Mouse (Mus musculus): ENCODE measurements around the gene Rarres1.
A peak's percentile ranks its signal among the peaks of the same experiment; 100 is the strongest.

Rarres1 gene

DNA sequence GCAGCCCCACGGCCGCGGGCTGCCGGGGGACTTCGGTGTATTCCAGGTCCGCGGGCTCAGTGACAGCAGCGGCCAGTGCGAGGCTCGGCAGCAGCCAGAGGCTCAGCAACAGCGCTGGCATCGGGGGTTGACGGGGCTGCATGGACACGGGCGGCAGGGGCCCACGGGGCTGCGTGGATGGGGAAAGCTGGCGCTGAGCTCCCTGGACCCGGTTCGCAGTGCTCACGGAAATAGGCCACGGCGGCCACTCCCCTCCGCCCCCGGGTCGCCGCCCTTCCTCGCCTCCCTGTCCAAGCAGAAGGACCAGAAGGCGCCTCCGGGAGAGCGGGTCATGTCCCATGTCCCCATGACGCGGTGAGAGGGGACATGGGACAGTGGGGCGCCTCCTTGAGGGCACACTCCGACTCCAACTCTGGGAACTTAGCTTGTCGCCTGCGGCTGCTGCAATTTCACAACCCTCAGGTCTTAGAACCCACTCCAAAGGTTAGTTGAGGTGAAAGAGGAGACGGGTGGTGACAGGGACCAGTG lies at the start of gene Rarres1:
Gene Rarres1 (minus strand): TSS at position 250 of the 528 bp plus-strand sequence.
- DNase-seq (ENCODE audit: low spot score), result peak; percentile 69

DNA sequence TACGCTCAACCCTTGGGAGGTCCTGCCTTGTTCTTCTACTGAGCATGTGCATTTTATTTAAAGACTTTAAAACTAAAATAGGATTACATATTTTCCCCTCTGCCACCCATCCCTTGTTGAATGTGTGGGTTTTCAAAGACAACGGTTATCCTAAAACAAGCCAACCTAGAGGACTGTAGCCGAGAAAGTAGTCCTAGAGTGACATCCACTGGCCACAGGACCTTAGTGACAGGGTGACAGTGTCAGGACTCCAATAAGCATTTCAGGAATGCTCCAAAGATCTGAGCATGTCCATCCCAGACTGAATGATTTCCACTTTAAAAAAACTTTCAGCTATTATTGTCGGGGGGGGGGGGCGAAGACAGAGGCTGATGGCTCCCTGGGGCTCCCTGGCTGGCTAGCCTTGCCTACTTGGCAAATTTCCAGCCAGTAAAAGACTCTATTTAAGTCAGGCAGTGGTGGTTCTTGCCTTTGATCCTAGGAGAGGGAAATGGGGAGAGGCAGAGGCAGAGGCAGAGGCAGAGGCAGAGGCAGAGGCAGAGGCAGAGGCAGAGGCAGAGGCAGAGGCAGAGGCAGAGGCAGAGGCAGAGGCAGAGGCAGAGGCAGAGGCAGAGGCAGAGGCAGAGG lies 49.5 kb upstream of the Rarres1 start:
- no peak for DNase-seq (ENCODE audit: low spot score)

- no peak for DNase-seq (ENCODE audit: low spot score)
These were observed 42.5 kb upstream of the Rarres1 start for GRCm38 (mm10) chr3:67557718-67558354.

DNA sequence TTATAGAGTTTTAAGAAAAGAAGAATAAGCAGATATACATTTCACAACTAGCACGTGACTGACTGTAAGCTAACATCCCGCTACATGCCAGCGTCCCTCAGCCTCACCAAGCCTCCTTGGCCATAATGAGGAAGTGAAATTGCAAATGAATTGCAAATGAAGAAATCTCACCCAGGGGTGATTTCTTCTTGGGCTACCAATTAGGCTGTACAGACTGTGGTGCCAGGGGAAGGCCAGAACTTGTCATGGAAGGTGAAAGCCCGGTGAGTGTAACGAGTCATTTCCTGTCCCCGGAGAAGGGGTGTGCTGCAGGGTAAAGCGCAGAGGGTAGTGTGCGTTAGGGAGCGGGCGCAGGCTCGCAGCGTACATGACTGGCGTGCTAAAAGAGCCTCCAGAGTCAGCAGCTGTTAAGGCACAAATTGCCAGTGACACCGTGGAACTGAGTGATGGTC lies 41.9 kb upstream of the Rarres1 start:
- DNase-seq (ENCODE audit: low spot score), result no peak

- DNase-seq (ENCODE audit: low spot score), result no peak
These were observed 39.9 kb upstream of the Rarres1 start for GRCm38 (mm10) chr3:67555211-67555610.

- DNase-seq (ENCODE audit: low spot score), result no peak
These were observed 38.7 kb upstream of the Rarres1 start for GRCm38 (mm10) chr3:67553927-67554448.

DNA sequence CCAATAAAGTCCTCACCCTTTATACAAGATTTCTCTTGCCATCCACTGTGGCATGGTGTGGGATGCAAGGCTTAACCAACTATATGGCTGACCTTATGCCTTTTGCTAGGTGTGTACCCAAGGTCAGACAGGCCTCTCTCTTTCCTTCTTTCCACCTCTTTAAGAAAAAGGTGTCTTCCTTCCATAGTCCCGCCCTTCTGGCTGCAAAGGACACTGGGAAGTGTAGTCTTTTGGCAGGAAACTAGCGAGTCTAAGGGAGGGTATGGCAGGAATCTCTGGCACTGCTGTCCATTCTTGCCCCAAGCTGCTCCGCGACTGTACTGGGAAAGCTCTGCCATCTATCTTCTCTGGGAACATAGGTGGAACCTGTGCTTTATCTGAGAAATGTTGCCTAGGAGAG lies 38.0 kb upstream of the Rarres1 start:
- peak; percentile 56 for DNase-seq (ENCODE audit: low spot score)

DNA sequence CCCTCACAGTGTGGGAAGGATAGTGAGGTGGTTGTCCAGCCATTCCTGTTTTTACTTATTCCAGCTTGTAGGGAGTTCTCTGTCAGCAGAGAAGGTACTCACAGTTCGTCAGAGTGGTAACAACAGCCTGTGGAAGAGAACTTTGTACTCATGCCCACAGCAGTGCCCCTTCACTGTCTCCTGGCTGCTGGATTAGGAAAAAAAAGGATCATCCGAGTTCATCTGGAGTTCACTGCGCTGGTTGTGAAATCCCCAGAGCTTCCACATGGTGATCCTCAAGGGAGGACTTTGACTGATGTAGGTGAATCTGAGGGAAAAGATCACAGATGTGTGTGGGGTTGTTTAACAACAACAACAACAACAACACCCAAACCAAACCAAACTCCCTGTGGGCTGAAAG lies 35.9 kb upstream of the Rarres1 start:
- DNase-seq (ENCODE audit: low spot score), result no peak

GRCm38 (mm10) chr3:67543630-67544029 lies 28.3 kb upstream of the Rarres1 start:
- no peak for DNase-seq (ENCODE audit: low spot score)

DNA sequence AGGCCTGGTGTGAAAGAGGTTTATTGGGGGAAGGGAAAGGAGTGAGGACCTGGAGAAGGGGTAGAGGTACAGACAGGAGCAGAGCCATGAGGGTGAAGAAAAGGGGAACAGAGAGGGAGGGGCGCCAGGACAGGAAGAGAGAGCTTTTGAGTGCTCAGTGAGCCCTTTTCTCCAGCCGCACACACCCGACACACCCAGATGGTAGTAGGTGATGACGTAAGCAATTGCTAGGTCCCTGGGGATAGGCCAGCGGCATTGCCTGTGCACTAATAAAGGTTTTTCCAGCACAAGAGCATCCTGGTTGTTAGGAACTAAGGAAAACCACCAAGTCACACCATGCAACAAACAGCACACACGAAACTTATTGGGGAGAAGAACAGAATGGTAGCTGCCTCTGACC lies 9.4 kb upstream of the Rarres1 start:
- DNase-seq (ENCODE audit: low spot score), result no peak

GRCm38 (mm10) chr3:67522709-67523108 lies 7.4 kb upstream of the Rarres1 start:
- no peak for DNase-seq (ENCODE audit: low spot score)

- no peak for DNase-seq (ENCODE audit: low spot score)
These were observed 5.3 kb upstream of the Rarres1 start for GRCm38 (mm10) chr3:67520568-67521143.

DNA sequence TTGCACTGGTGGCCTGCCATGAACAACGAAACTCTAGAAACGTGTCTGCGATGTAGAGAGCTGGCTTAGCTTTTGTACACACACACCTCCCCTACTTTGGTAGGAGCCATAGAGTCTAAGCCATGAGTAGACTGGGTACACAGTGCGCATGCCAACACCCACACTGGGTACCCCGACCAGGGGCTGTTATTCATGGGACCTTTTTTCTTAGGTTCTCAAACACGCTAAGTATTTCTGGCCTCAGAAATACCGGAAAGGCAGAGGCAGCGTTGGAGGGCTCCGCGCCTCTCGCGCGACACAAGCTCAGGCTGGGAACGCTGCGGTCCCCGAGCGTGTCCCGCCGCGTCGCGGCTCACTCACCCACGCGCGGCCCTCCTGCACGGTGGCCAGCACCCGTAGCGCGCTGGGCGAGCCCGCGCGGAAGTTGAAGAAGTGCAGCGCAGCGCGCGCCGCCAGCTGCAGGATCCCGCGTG lies 486 bp downstream of the Rarres1 start:
- peak; percentile 61 for DNase-seq (ENCODE audit: low spot score)

DNA sequence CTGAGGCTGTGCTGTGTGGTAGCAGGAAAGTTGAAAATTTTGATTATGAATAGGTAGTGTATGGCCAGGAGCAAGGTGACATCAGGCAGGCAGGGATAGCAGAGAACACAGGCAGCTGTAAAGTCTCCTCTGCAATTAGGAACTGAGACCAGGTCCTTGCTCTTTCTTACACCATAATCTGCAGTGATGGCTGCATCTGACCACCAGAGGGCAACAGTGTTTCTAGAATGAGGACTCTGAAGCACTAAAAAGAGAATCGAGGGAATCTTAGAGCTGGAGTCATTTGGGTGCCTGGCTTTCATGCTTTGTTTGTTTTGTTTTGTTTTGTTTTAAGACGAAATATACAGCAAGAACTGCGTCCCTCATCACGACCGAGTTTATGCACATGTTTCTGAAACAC lies 2.5 kb downstream of the Rarres1 start:
- DNase-seq (ENCODE audit: low spot score), result peak; percentile 83

GRCm38 (mm10) chr3:67508216-67508892 lies 7.0 kb downstream of the Rarres1 start:
- no peak for DNase-seq (ENCODE audit: low spot score)

DNA sequence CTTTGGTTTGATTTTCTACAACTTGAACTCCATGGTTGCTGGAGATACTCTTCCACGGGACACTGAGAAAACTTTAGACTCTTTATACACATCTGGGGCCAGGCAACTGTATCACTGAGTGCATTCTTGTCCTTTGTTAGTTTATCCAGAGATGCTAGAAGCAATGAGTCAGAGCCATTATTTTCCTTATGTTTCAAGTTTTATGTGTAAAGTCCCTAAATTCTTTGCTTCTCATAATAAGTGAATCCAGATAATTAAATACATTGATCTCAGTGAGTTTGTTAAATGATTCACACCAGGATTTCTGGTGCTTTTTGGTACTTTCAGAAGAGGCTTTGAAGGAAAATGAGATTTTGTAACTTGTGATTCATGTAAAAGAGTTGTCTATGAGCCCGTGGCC lies 10.0 kb downstream of the Rarres1 start:
- no peak for DNase-seq (ENCODE audit: low spot score)

GRCm38 (mm10) chr3:67503878-67504277 lies 11.4 kb downstream of the Rarres1 start:
- DNase-seq (ENCODE audit: low spot score), result peak; percentile 47

- no peak for DNase-seq (ENCODE audit: low spot score)
These were observed 15.9 kb downstream of the Rarres1 start for GRCm38 (mm10) chr3:67499406-67499791.

GRCm38 (mm10) chr3:67498773-67499405 lies 16.4 kb downstream of the Rarres1 start:
- DNase-seq (ENCODE audit: low spot score), result no peak

GRCm38 (mm10) chr3:67497998-67498397 lies 17.3 kb downstream of the Rarres1 start:
- no peak for DNase-seq (ENCODE audit: low spot score)

GRCm38 (mm10) chr3:67496310-67496709 lies 19.0 kb downstream of the Rarres1 start:
- no peak for DNase-seq (ENCODE audit: low spot score)

- no peak for DNase-seq (ENCODE audit: low spot score)
These were observed 22.2 kb downstream of the Rarres1 start for GRCm38 (mm10) chr3:67493132-67493531.

All from testis, postnatal 10 days (tissue).